Mouse (Mus musculus) bone marrow, adult 2 months (tissue): ENCODE measurements around the gene Shbg. TPM values are rescaled to one million over a fixed set of nuclear protein-coding genes. Genes with fewer than 3 reads are reported as not detected.
A peak's percentile ranks its signal among the peaks of the same experiment; 100 is the strongest.

Experiments used
- H3K27ac ChIP-seq: fragments of 200-500 bp; 2 replicates; pipeline ENCODE4 v1.5.1; 2012; ENCODE audit warnings: low read depth, mild to moderate bottlenecking, control low read depth, inconsistent platforms, low read length; ENCODE audit not compliant: control insufficient read depth, poor library complexity, insufficient read depth
- H3K4me1 ChIP-seq: fragments of 200-500 bp; 2 replicates; pipeline ENCODE4 v1.6.1; 2011; ENCODE audit warnings: low read length; ENCODE audit not compliant: control insufficient read depth, insufficient read depth
- H3K4me3 ChIP-seq: fragments of 200-500 bp; replicated peaks from 2 replicates; pipeline ENCODE3; 2011; ENCODE audit warnings: mild to moderate bottlenecking, low read depth, low read length, control low read depth; ENCODE audit not compliant: control insufficient read depth
- CTCF ChIP-seq: fragments of 200-500 bp; IDR thresholded peaks from 2 replicates; pipeline ENCODE4 v1.5.1; 2011; ENCODE audit warnings: low read length, control low read depth; ENCODE audit not compliant: control insufficient read depth, insufficient read depth
- POLR2A ChIP-seq: fragments of 200-500 bp; IDR thresholded peaks from 2 replicates; pipeline ENCODE4 v1.6.1; 2011; ENCODE audit warnings: low read depth, mild to moderate bottlenecking, control low read depth, low read length, borderline replicate concordance; ENCODE audit not compliant: control insufficient read depth
- WGBS: fragments of 180-500 bp; shearing (Covaris S2); methylation state at CpG from one replicate; pipeline ENCODE4 v1.1.7; 2018; 5-methylcytosine and 5-hydroxymethylcytosine counted together
- polyA plus RNA-seq: library from polyadenylated mRNA; stranded (reverse); fragments of >200 nt; gene quantifications from 2 replicates; pipeline ENCODE4 v1.2.4, GENCODE M21; 2011; ENCODE audit warnings: low replicate concordance; ENCODE audit not compliant: missing spikeins, insufficient read depth, insufficient read length

The Shbg gene
- polyA plus RNA-seq, 1 experiment = not detected

GRCm38 (mm10) chr11:69579128-69580017 is 38.3 kb downstream of the Shbg start:
- TF ChIP-seq CTCF (peak; percentile 97), POLR2A (peak; percentile 70; the same call in 1 of the 2 replicates)
- Histone ChIP-seq H3K4me1 (peaks cover 1% of the 10 kb centered on the region), H3K27ac (peak overlapping the region; percentile 67), H3K4me3 (peak overlapping the region; percentile 93)
- under 1% methylated on average over 39 of the region's 39 CpGs for WGBS

DNA sequence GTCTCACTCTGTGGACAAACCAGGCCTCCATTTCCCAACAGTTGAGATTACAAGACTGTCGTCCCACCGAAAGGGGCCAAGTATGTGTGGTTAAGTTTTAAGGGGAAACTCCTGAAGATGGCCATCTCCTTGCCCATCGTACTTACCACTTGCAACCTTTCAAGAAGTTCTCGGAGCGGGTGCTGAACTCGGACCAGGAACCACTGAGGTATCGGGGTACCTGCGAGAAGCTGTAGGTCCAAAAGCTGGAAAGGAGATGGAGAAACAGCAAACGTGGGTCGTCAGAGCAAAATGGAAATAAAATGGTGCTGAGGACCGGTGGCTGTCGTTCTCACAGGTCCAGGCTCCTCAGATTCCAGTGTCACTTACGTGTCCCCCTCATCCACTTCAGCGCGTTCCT is 39.4 kb downstream of the Shbg start:
- Histone ChIP-seq H3K4me1 (peaks cover 1% of the 10 kb centered on the region), H3K27ac (no peak overlapping the region), H3K4me3 (peak overlapping the region; percentile 93)
- WGBS = 9% methylated on average over 15 of the region's 15 CpGs
- TF ChIP-seq POLR2A (no peak), CTCF (no peak)

GRCm38 (mm10) chr11:69576307-69576706 is 41.4 kb downstream of the Shbg start:
- Histone ChIP-seq H3K27ac (no peak overlapping the region), H3K4me1 (peaks cover 1% of the 10 kb centered on the region), H3K4me3 (no peak overlapping the region)
- whole genome bisulfite sequencing = 53% methylated on average over 5 of the region's 5 CpGs
- TF ChIP-seq CTCF (no peak), POLR2A (no peak)

DNA sequence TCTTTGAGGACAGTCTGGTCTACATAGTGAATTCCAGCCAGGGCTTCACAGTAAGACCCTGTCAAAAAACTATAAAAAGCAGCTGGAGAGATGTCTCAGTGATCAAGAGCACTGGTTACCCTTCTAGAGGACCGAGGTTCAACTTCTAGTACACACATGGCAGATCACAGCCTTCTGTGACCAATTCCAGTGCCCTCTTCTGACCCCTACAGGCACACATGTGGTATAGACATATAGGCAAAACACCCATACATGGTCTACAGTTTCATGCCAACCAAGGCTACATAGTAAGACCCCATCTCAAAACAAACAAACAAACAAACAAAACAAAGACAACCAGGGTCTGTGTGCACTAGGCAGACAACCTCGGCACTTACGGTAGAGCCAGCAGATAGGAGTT is 42.5 kb downstream of the Shbg start:
- Histone ChIP-seq H3K27ac (no peak overlapping the region), H3K4me1 (peaks cover 1% of the 10 kb centered on the region), H3K4me3 (no peak overlapping the region)
- 58% methylated on average over 3 of the region's 3 CpGs for WGBS
- TF ChIP-seq CTCF = peak; percentile 42
- TF ChIP-seq POLR2A = no peak

GRCm38 (mm10) chr11:69565131-69565530 is 52.6 kb downstream of the Shbg start:
- H3K4me3 ChIP-seq = no peak overlapping the region
- TF ChIP-seq POLR2A (no peak), CTCF (no peak)
- no peaks in the 10 kb centered on the region for H3K4me1 ChIP-seq
- no peak overlapping the region for H3K27ac ChIP-seq
- WGBS = 93% methylated on average over 8 of the region's 8 CpGs

Other genes with a start within 250 kb of the Shbg start
- 49.6 and 54.5 TPM in 2 replicates for gene Chd3, start 248.5 kb downstream of the Shbg start, polyA plus RNA-seq
- gene Naa38, start 222.4 kb downstream of the Shbg start, polyA plus RNA-seq = 23.1 and 43.9 TPM in 2 replicates
- 5.1 and 9.1 TPM in 2 replicates for gene Cyb5d1, start 222.3 kb downstream of the Shbg start, polyA plus RNA-seq
- gene Tmem88, start 219.7 kb downstream of the Shbg start, polyA plus RNA-seq = 1.6 TPM in 1 of 2 replicates, not detected in the other
- gene Kdm6b, start 204.2 kb downstream of the Shbg start, polyA plus RNA-seq = 13.7 and 29.2 TPM in 2 replicates
- 0.90 and 1.4 TPM in 2 replicates for gene Dnah2, start 68.8 kb downstream of the Shbg start, polyA plus RNA-seq
- 1.9 and 2.2 TPM in 2 replicates for gene Efnb3, start 57.7 kb downstream of the Shbg start, polyA plus RNA-seq
- 28.1 and 36.2 TPM in 2 replicates for gene Wrap53, start 37.6 kb downstream of the Shbg start, polyA plus RNA-seq
- 34.5 and 71.7 TPM in 2 replicates for gene Trp53, start 37.5 kb downstream of the Shbg start, polyA plus RNA-seq
- gene Atp1b2, start 12.0 kb downstream of the Shbg start, polyA plus RNA-seq = 12.1 and 16.9 TPM in 2 replicates
- 1.4 and 2.4 TPM in 2 replicates for gene Sat2, start 4.1 kb upstream of the Shbg start, polyA plus RNA-seq
- 32.3 and 66.3 TPM in 2 replicates for gene Fxr2, start 15.1 kb upstream of the Shbg start, polyA plus RNA-seq
- gene Sox15, start 37.4 kb upstream of the Shbg start, polyA plus RNA-seq = not detected in 2 replicates
- 62.4 and 109 TPM in 2 replicates for gene Mpdu1, start 44.7 kb upstream of the Shbg start, polyA plus RNA-seq
- gene Cd68, start 48.2 kb upstream of the Shbg start, polyA plus RNA-seq = 28.0 and 51.6 TPM in 2 replicates
- 268 and 540 TPM in 2 replicates for gene Eif4a1, start 54.5 kb upstream of the Shbg start, polyA plus RNA-seq
- 46.3 and 67.8 TPM in 2 replicates for gene Senp3, start 64.2 kb upstream of the Shbg start, polyA plus RNA-seq
- 2.3 and 3.1 TPM in 2 replicates for gene Tnfsf13, start 67.9 kb upstream of the Shbg start, polyA plus RNA-seq
- gene Tnfsf12, start 77.9 kb upstream of the Shbg start, polyA plus RNA-seq = 4.2 and 7.1 TPM in 2 replicates
- 7.6 and 17.0 TPM in 2 replicates for gene Tnfsfm13, start 78.2 kb upstream of the Shbg start, polyA plus RNA-seq
- gene Polr2a, start 140.7 kb upstream of the Shbg start, polyA plus RNA-seq = 28.8 and 49.2 TPM in 2 replicates
- gene Slc35g3, start 144.1 kb upstream of the Shbg start, polyA plus RNA-seq = not detected in 2 replicates
- 8.4 and 13.8 TPM in 2 replicates for gene Zbtb4, start 148.0 kb upstream of the Shbg start, polyA plus RNA-seq
- 1.8 and 3.5 TPM in 2 replicates for gene Chrnb1, start 178.0 kb upstream of the Shbg start, polyA plus RNA-seq
- 0.32 and 1.00 TPM in 2 replicates for gene Fgf11, start 184.0 kb upstream of the Shbg start, polyA plus RNA-seq
- gene Tmem102, start 187.7 kb upstream of the Shbg start, polyA plus RNA-seq = not detected in 2 replicates
- not detected in 2 replicates for gene Gm39566, start 197.4 kb upstream of the Shbg start, polyA plus RNA-seq
- not detected in 2 replicates for gene Spem2, start 200.6 kb upstream of the Shbg start, polyA plus RNA-seq
- gene Spem1, start 204.3 kb upstream of the Shbg start, polyA plus RNA-seq = not detected in 2 replicates
- 5.3 and 6.0 TPM in 2 replicates for gene Nlgn2, start 219.9 kb upstream of the Shbg start, polyA plus RNA-seq
- gene Tmem256, start 220.6 kb upstream of the Shbg start, polyA plus RNA-seq = 180 and 202 TPM in 2 replicates
- 38.3 and 50.9 TPM in 2 replicates for gene Plscr3, start 228.5 kb upstream of the Shbg start, polyA plus RNA-seq
- gene Tnk1, start 240.8 kb upstream of the Shbg start, polyA plus RNA-seq = 2.9 and 5.4 TPM in 2 replicates